Mouse (Mus musculus) megakaryocyte, embryonic 14.5 days (primary cell): ENCODE data around the gene Dolk.

Source experiments
- FLI1 ChIP-seq: IDR thresholded peaks from 2 replicates; pipeline ENCODE4 v1.6.1; 2012; ENCODE audit warnings: low read length, inconsistent platforms, mixed read lengths
- GATA1 ChIP-seq: IDR thresholded peaks from 3 replicates; pipeline ENCODE4 v1.6.1; 2012; ENCODE audit warnings: mixed read lengths, low read length, inconsistent platforms, borderline replicate concordance

- TF ChIP-seq GATA1 = no peak
- TF ChIP-seq FLI1 = no peak
Measured at GRCm38 (mm10) chr2:30255631-30256395, 30.3 kb downstream of the Dolk start.
